Comparison of ENCODE assay signal across 17 mouse cellular contexts in the genomic region with DNA sequence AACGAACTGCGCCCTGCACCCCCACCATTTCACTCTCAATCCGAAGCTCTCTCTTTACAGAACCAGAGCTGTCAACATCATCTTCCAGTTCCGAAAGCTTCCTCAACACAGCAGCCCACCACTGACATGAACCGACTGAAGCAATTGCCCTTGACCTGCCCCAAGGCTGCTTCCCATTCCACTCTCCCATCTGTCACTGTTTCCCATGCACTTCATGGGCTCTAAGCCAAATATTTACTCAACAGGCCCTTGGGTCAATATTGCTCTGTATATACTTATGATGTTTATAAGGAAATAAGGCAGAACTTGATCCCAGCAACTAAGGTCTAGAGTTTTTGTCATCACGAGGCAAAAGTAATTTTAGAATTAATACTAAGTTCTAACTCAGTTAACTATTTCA.
DNase-seq lines count a peak whose midpoint lies in the region; ATAC-seq and TF ChIP-seq lines count a peak whose summit lies in the region.
"Had no signal": no experiment of that assay in that cellular context is flagged by ENCODE, and none has a peak within 500 bp of the region (broad histone marks: within the 10 kb centered on the region; RNA-seq: fewer than 3 reads in every experiment).

No protein-coding gene starts in this region.

- TF ChIP-seq CTCF in gastrocnemius, adult 2 months (IDR thresholded peaks at IDR 0.05) = no peak
- TF ChIP-seq CTCF in lung, embryonic 14.5 days (IDR thresholded peaks at IDR 0.05; ENCODE audit: low read depth) = no peak
- no peak for TF ChIP-seq CTCF in lung, adult 2 months (IDR thresholded peaks at IDR 0.05; ENCODE audit: insufficient read depth, low read length)
- no peak for TF ChIP-seq CTCF in intestine, postnatal 0 days (IDR thresholded peaks at IDR 0.05; ENCODE audit: low read depth)

- H3K36me3 ChIP-seq in lung, embryonic 14.5 days (ENCODE audit: insufficient read depth) = peaks cover 51% of the 10 kb centered on the region
- H3K36me3 ChIP-seq in intestine, postnatal 0 days (ENCODE audit: control insufficient read depth, insufficient read depth) = peaks cover 3% of the 10 kb centered on the region; the same call in 1 of the 2 replicates

- peak; percentile 73 for ATAC-seq in lung, embryonic 14.5 days (ENCODE audit: insufficient read depth)
- ATAC-seq in intestine, postnatal 0 days = peak; percentile 36; the same call in 1 of the 2 replicates
- ATAC-seq: forebrain, embryonic 16.5 days; hindbrain, postnatal 0 days had no signal

- 38% methylated on average over 6 of the region's 6 CpGs for WGBS in lung, embryonic 14.5 days
- 43% methylated on average over 6 of the region's 6 CpGs for WGBS in lung, adult 2 months
- WGBS in intestine, postnatal 0 days = 41% methylated on average over 6 of the region's 6 CpGs

- no peaks in the 10 kb centered on the region for H3K27me3 ChIP-seq in lung, embryonic 14.5 days (ENCODE audit: insufficient read depth, low read length)
- H3K27me3 ChIP-seq in intestine, postnatal 0 days (replicated peaks; ENCODE audit: control insufficient read depth, insufficient read depth, low read length) = no peaks in the 10 kb centered on the region
- H3K27me3 ChIP-seq: limb, embryonic 13.5 days had no signal

- no peaks in the 10 kb centered on the region for H3K9me3 ChIP-seq in lung, embryonic 14.5 days (ENCODE audit: low read depth, low read length)
- no peaks in the 10 kb centered on the region for H3K9me3 ChIP-seq in intestine, postnatal 0 days (ENCODE audit: control insufficient read depth)
- H3K9me3 ChIP-seq: heart, embryonic 10.5 days; limb, embryonic 13.5 days had no signal

- H3K9ac ChIP-seq in lung, embryonic 14.5 days = no peak overlapping the region
- H3K9ac ChIP-seq in intestine, postnatal 0 days (ENCODE audit: low read depth, low read length) = no peak overlapping the region
- H3K9ac ChIP-seq: limb, embryonic 13.5 days had no signal

- peak overlapping the region; percentile 81 for H3K27ac ChIP-seq in gastrocnemius, adult 2 months
- H3K27ac ChIP-seq in lung, embryonic 14.5 days (ENCODE audit: low read depth) = no peak overlapping the region
- no peak overlapping the region for H3K27ac ChIP-seq in intestine, postnatal 0 days (ENCODE audit: low read depth, low read length)
- H3K27ac ChIP-seq: heart, embryonic 10.5 days; hindbrain, postnatal 0 days; left cerebral cortex, adult 2 months; limb, embryonic 13.5 days had no signal

- H3K4me3 ChIP-seq in gastrocnemius, adult 2 months = no peak overlapping the region
- H3K4me3 ChIP-seq in lung, embryonic 14.5 days (ENCODE audit: low read depth, low read length) = no peak overlapping the region
- H3K4me3 ChIP-seq in lung, adult 2 months (replicated peaks; ENCODE audit: extremely low read depth, low read depth, low read length) = no peak overlapping the region
- no peak overlapping the region for H3K4me3 ChIP-seq in intestine, postnatal 0 days (ENCODE audit: low read depth, low read length)
- H3K4me3 ChIP-seq: heart, embryonic 10.5 days; left cerebral cortex, adult 2 months; limb, embryonic 13.5 days had no signal

- intact Hi-C loops in gastrocnemius, adult 2 months (cut with DNase I) = no loop called here
- intact Hi-C loops in gastrocnemius, postnatal 14 days (cut with DNase I; ENCODE audit: low total_unique reads) = no loop called here

- no peaks in the 10 kb centered on the region for H3K4me1 ChIP-seq in lung, embryonic 14.5 days (ENCODE audit: insufficient read depth)
- peaks cover 2% of the 10 kb centered on the region; the same call in 1 of the 2 replicates for H3K4me1 ChIP-seq in lung, adult 2 months (ENCODE audit: control insufficient read depth, insufficient read depth, low read length)
- H3K4me1 ChIP-seq in intestine, postnatal 0 days (replicated peaks; ENCODE audit: control insufficient read depth, insufficient read depth, low read length) = no peaks in the 10 kb centered on the region

- no peak for DNase-seq in gastrocnemius, adult 2 months
- DNase-seq in gastrocnemius, postnatal 14 days = no peak
- DNase-seq in lung, embryonic 14.5 days = peak; percentile 68
- no peak for DNase-seq in lung, adult 2 months
- peak; percentile 50 for DNase-seq in yolk sac, embryonic 10.5 days (ENCODE audit: low spot score)
- DNase-seq in layer of hippocampus, postnatal 14 days (ENCODE audit: low spot score in 2 of 2) = no peak
- no peak for DNase-seq in ovary, adult 18-20 months (ENCODE audit: low spot score)
- DNase-seq: cerebellum, adult 11 months; kidney, postnatal 4 days; right cerebral cortex, postnatal 14 days; thymus, postnatal 14 days had no signal

- TF ChIP-seq POLR2A in lung, adult 2 months (IDR thresholded peaks at IDR 0.05; ENCODE audit: borderline replicate concordance, extremely low read depth, low read depth, low read length) = no peak

- no peak overlapping the region for H3K4me2 ChIP-seq in lung, embryonic 14.5 days
- H3K4me2 ChIP-seq in intestine, postnatal 0 days (replicated peaks; ENCODE audit: low read depth) = no peak overlapping the region
- H3K4me2 ChIP-seq: limb, embryonic 13.5 days had no signal

Comparison
In these comparisons a context has a peak if more than half of its experiments do, and no peak if none do; other contexts are left out.
1. DNase-seq: peak in lung, embryonic 14.5 days (single experiment) and yolk sac, embryonic 10.5 days (single experiment); none in gastrocnemius, adult 2 months (single experiment), gastrocnemius, postnatal 14 days (single experiment), lung, adult 2 months (single experiment), layer of hippocampus, postnatal 14 days (0 of 2) and ovary, adult 18-20 months (single experiment).